Mouse (Mus musculus) brain, adult 2 months (tissue): ENCODE measurements around the gene Nipal1.

Experiments
- DNase-seq: peaks from one replicate; pipeline ENCODE4 v3.0.0; 2011; ENCODE audit warnings: low read depth, low spot score

Nipal1 gene

GRCm38 (mm10) chr5:72665281-72665680 is 17.7 kb downstream of the Nipal1 start:
- peak; percentile 67 for DNase-seq

- no peak for DNase-seq
Measured at GRCm38 (mm10) chr5:72666428-72666827, 18.8 kb downstream of the Nipal1 start.

GRCm38 (mm10) chr5:72668351-72668750 is 20.8 kb downstream of the Nipal1 start:
- no peak for DNase-seq

GRCm38 (mm10) chr5:72671017-72671699 is 23.6 kb downstream of the Nipal1 start:
- DNase-seq, result no peak

DNA sequence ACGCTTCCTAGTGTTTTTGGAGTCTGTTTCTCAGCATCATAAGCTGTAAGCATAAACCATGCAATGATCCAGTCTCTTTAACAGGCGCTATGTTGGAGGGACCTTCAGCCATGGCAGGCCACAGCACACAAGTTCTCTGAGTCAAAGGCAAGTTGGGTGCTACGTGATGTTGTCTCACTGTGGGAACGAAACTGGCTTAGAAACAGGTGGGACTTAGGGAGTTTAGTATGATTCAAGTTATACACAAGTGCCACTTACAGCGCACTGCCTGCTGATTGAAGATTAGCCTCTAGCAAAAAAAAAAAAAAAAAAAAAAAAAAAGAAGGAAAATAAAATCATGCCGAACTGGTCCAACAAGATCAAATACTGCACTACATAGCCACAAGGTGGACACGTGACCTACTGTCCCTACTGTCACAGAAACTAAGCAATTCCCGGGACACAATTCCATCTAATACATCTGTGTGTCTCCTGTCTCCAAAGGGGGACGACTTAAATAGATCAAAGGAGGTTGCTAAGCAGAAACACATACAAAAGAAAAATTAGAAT is 27.5 kb downstream of the Nipal1 start:
- no peak for DNase-seq

- no peak for DNase-seq
Measured at GRCm38 (mm10) chr5:72681451-72681850, 33.9 kb downstream of the Nipal1 start.

- DNase-seq, result peak; percentile 10
Measured at GRCm38 (mm10) chr5:72689556-72689955, 42.0 kb downstream of the Nipal1 start.

DNA sequence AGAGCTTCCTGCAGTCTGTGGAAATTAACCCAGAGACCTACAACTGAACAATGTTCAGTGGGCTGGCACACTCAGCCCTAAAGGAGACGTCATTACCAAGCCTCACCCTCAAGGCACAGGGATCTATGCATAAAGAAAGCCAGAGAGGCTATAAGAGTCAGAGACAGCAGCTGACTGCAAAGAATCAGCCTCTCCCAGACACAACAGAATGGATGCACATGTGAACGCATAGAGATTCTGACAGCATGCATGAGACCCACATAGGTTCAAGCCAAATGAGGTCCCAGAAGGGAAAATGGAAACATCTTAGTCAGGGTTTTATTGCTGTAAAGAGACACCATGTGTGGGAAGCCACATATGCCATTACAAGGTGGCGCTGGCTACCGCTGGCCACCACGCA is 42.9 kb downstream of the Nipal1 start:
- DNase-seq, result no peak

- no peak for DNase-seq
Measured at GRCm38 (mm10) chr5:72694684-72695083, 47.1 kb downstream of the Nipal1 start.

- peak; percentile 22 for DNase-seq
Measured at GRCm38 (mm10) chr5:72696491-72696890, 48.9 kb downstream of the Nipal1 start.

- DNase-seq, result peak; percentile 34
Measured at GRCm38 (mm10) chr5:72698343-72698742, 50.7 kb downstream of the Nipal1 start.

DNA sequence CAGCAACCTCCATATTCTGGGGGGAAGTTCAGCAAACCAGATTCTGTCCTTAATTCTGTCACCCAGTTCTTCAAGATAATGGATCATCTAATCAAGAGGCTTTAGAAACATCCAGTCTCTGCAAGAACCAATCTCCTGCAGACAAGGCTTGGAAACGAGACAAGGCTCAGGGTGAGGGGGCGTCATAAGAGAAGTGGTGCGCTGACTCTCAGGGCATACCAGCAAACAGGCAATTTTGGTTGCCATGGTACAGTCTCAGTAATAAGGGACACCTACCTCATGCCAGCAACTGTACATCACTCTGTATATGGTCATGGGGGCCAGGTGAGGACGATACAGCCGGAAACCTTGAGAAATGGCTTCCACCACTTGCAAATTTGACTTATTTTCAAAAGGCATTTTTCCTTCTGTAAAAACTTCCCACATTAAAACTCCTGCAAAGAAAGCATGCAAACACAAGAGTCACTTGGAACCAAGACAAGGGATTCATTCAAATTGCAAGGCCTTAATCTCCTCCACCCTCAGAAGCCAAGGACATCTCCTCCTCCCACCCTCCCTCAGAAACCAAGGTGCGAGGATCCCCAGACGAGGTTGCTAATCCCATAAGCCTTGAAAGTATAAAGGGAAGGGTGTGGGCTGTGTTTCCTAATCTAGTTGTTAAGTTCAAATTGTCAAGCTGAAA is 51.4 kb downstream of the Nipal1 start:
- DNase-seq, result peak; percentile 62

- DNase-seq, result no peak
Measured at GRCm38 (mm10) chr5:72699500-72699818, 51.9 kb downstream of the Nipal1 start.

GRCm38 (mm10) chr5:72702202-72702601 is 54.6 kb downstream of the Nipal1 start:
- DNase-seq, result no peak

GRCm38 (mm10) chr5:72706095-72706494 is 58.5 kb downstream of the Nipal1 start:
- DNase-seq, result no peak

GRCm38 (mm10) chr5:72706722-72707121 is 59.1 kb downstream of the Nipal1 start:
- no peak for DNase-seq

GRCm38 (mm10) chr5:72709451-72709850 is 61.9 kb downstream of the Nipal1 start:
- no peak for DNase-seq

DNA sequence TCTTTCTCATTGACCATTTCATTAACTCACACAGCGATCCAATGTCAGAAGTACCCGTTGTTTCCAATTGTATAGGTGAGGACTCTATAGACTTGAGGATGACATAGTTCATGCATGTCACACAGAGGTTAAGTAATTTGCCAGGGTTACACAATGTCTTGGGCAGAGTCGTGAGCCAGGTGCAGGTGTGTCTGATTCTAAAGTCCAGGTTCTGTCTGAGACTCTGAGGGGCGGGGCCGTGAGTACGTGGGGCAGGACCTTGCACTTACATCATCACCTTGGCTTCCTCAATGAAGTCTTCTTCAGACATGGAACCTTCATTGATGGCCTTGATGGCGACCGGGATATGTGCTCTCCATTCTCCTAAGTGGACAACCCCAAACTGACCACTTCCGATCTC is 62.4 kb downstream of the Nipal1 start:
- no peak for DNase-seq

GRCm38 (mm10) chr5:72710572-72711278 is 63.1 kb downstream of the Nipal1 start:
- DNase-seq, result peak; percentile 61

- DNase-seq, result no peak
Measured at GRCm38 (mm10) chr5:72720587-72720986, 73.0 kb downstream of the Nipal1 start.
